Mouse (Mus musculus) lung, postnatal 10 days (tissue): ENCODE results near the gene Gm19684.
"Not testable (repeated sequence)": the region's sequence is repeated elsewhere in the genome, so short reads cannot be mapped to it uniquely, and the experiment has no call there.

Experiments
- DNase-seq: peaks from one replicate; pipeline ENCODE4 v3.0.0; 2021

Gene Gm19684

DNA sequence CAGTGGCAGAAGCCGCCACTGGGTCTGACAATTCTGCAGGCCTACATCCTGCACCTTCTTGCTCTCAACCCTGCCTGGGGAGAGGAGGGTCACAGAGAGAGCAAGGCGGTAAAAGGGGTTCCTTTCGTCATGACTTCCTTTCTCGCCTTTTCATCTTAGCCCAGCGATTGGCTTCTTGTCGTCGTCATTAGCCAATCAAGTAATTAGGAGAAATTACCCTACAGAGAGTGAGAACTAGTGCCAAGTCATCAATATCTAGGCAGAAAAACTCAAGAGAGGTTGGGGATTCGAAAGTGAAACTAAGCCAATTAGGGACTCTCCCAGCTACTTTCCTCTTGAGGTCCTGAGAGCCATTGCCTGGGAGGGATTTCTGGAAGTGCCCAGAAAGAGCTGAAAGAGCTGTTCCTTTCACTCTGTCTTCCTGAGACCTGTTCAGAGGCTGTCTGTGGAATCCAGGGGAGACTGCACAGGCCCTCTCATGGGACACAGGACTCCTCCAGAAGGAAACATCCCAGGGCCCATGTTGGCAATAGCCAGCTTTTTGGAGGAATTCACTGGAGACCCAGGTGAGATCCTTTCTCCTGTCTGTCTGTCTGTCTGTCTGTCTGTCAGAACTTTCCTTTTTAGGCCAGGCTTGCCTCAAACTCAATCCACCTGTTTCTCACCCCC, at the start of gene Gm19684:
TSS of gene Gm19684 (plus strand) at position 327 of the 669 bp plus-strand sequence.
- DNase-seq = peak; percentile 78

DNA sequence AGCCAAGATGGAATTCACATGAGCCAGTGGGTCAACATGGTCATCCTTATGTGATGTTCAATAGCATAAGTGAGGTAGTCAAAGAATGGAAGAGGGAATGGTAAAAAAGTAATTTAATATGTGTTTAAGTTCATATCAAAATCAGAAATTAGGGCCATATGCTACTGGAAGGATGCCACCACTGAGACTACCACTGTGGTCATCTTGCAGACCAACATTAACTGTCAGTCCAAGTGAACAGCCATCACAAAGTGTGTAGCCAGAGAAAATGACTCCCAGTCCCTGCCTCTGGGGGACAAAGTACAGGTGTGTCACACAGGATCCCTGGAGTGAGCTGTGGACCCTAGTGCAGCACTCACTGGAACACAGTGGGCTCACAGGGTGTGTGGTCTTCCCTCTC, 39.6 kb upstream of the Gm19684 start:
- not testable (repeated sequence) for DNase-seq

DNA sequence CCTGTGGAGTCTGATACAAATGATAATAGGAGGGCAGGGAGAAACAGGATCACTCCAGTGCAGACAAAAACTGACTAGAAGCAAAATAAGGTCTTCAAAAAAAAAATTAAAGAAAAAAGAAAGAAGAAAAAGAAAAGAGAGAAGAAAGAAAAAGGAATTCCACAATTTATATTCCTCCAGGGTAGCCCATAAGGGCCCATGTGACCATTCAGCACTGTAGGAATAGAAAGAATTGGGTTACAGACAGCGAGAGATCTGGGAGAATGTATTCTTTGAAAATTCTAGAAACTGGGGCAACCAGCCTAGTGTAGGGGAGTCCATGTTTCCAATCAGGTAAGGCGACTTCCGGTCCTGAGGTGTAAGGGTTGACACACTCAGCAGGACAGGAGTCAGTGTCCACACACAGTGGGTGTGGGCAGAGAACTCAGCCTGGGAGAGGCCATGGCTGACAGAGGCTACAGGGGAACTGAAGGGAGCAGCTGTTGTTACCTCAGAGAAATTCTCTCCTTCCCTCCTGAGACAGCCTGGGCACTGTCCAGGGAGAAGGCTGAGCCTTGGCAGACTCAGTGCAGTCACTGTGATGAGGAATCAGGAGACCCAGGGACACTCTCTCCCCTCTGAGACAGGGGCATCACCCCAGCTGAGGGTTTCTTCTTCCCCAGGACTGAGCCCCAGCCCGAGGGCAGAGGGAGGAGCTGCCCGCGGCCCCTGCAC, 38.8 kb upstream of the Gm19684 start:
- DNase-seq = not testable (repeated sequence)

DNA sequence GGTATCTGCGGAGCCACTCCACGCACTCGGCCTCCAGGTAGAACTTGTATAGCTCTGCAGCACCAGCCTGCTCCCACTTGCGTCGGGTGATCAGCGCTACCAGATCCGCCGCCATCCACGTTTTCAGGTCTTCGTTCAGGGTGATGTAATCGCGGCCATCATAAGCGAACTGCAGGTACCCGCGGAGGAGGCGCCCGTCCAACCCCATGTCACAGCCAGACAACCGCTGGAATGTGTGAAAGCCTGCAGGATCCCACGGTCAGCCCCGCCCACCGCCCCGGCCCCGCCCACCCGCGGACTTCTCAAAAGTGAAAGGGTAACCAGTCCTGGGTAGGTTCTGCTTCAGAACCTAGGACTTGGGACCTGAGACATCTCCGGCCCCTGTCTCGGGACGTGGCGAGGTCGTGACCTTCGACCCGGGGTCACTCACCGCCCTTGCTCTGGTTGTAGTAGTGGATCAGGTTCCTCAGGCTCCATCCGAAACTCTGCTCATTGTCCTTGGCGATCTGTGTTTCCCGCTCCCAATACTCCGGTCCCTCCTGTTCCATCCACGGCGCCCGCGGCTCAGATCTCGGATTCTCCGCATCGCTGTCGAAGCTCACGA, 38.1 kb upstream of the Gm19684 start:
- DNase-seq = peak; percentile 34

DNA sequence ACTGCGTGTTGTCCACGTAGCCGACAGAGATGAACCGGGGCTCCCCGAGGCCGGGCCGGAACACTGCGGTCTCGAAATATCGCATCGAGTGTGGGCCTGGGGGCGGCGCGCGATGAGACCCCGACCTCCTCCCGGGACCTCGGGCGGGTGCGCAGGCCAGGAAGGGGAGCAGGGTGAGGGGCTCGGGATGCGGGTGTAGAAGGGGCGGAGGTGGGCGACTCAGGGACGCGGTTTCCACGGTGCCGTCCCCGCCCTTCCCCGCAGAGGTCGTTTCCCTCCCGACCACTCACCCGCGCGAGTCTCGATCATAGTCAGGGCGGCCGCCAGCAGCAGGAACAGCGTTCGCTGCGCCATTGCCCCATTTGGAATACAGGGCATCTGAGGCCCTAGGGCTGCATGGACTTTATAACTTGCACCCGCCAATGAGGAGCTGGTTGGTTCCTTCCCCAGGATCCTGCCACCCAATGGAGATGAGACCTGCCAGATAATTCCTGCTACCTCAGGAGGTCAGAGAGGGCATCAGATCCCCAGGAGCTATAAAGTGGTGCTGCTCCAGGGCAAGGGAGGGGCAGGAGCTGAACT, 37.5 kb upstream of the Gm19684 start:
- no peak for DNase-seq

DNA sequence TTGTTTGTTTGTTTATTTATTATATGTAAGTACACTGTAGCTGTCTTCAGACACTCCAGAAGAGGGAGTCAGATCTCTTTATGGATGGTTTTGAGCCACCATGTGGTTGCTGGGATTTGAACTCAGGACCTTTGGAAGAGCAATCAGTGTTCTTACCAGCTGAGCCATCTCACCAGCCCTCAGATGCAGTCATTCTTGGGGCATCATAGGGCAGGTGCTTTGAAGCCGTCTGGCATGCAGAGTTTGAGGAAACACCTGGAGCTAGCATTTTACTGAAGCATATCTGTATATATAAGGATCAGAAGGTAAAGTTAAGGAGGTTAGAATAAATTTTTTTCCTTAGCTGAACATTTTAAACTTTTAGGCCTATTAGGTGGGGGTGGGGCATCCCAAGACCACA, 35.5 kb upstream of the Gm19684 start:
- not testable (repeated sequence) for DNase-seq

DNA sequence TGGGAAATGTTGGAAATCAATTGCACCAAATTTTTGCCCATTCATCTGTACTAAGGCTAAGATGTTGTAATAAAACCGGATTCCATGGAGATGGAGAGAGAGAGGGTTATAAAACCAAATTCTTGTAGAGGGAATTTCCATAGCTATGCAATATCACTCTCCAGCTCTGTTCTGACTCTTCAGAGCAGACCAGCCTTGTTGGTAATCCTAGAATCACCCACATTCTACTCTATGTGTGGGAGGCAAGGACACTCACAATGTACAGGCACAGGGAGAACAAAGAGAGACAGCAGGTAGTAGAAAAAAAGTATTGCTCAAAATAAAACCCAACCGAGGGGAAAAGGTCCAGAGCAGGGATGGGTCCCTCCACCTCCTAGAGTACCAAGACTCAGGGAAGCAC, 29.5 kb upstream of the Gm19684 start:
- not testable (repeated sequence) for DNase-seq

DNA sequence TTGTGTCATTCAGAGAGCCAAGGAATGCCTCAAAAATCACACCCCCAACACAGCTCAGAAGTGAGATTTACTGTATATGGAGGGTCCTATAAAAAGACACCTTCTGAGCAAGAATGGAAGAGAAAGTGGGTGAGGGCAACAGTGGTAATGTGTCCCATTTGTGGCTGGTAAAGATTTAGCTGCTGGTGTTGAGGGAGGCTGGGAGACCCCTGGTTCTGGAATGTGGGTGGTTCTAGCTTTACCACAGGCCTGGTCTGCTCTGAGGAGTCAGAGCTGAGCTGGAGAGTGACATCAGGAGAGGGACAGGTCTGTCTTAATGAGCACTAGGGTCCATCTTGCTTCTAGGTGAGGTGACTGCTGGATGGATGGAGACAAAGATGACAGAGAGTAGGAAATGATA, 29.0 kb upstream of the Gm19684 start:
- DNase-seq = not testable (repeated sequence)

DNA sequence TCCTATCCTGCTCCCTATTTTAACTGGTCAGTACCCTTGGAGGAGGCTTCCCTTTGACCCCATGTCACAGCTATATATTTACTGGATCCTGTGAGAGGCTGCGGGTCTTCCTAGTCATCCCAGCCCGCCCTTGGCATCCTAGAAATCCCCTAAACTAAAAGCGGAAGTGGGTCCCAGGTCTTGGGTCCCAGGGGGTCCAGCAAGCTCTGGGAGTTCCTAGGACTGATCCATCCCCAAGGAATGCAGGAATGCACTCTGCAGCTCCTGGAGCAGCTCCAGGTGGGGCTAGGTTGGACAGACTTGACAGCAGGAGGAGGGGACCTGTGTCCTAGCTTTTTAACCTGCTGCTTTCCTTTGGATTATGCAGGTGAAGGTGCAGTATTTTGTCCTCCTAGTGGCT, 27.5 kb upstream of the Gm19684 start:
- no peak for DNase-seq

DNA sequence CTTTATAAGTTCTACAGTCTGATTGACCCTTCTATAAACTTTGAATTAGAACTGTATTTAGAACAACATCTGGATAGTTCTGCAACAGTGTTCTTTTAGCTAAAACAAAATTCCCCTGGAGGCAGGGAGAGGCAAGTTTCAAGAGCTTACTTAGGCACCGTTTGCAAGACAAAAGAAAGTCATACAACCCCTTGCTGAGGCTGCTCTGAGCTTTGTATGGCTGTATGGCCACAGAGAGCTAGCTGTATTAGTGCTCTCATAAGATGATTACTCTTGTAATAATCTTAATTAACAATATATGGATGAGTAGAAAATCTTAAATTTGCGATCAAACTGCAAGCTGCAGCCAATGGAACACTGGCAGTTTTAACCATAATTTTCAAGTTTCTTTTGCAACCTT, 21.9 kb upstream of the Gm19684 start:
- DNase-seq = not testable (repeated sequence)

DNA sequence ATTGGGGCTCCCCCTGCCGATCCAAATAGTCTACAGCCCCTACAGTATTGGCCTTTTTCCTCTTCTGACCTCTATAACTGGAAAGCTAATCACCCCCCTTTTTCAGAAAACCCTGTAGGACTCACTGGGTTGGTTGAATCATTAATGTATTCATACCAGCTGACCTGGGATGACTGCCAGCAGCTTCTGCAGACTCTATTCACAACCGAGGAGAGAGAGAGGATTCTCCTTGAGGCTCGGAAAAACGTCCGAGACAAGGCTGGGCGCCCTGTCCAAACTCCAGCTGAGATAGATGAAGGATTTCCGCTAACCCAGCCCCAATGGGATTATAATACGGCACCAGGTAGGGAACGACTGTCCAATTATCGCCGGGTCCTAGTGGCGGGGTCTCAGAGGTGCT, 19.4 kb upstream of the Gm19684 start:
- not testable (repeated sequence) for DNase-seq

DNA sequence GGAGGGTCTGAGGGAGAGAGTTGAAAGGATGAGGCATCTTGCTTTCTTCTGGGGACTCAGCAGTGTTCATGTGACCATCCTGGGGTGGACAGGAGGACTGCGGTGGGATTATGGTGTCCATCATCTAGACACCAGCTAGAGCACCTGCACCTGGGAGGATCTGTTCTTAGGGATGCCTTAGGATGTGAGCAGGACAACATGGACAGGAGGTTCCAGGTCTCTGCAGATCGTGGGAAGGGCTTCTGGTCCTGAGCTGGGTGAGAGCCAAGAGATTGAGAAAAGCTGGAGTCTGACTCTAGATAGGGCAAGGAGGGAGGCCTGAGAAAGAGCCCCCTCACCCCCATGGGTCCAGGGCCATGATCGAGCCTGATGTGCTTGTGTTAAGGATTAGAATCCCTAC, 11.3 kb upstream of the Gm19684 start:
- not testable (repeated sequence) for DNase-seq

DNA sequence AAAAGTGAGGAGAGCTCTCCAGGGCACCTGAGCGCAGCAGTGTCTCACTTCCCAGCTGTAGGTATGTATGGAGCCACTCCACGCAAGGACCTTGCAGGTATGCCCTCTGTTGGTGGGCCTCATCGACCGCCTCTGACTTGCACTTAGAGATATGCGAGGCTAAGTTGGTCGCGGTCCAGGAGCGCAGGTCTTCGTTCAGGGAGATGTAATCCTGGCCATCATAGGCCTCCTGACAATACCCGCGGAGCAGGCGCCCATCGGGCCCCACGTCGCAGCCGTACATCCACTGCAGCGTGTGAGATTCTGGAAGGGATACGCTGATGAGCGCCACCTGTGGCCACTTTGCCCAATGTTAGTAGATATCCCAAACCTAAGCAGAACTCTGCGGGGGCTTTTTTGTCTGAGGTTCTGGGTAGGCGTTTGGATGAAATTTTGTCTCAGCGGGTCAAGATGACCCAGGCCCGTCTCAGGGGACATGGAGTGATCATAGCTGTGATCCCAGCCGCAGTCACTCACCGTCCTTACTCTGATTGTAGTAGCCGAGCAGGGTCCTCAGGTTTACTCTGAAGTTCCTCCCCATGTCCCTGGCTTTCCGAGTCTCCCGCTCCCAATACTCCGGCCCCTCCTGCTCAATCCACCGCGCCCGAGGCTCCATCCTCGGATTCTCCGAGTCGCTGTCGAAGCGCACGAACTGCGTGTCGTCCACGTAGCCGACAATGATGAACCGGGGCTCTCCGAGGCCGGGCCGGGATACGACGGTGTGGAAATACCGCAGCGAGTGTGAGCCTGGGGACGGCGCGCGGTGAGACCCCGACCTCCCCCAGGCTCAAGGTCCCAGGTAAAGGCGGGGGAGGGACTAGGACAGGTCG, 10.6 kb upstream of the Gm19684 start:
- peak; percentile 8 for DNase-seq

DNA sequence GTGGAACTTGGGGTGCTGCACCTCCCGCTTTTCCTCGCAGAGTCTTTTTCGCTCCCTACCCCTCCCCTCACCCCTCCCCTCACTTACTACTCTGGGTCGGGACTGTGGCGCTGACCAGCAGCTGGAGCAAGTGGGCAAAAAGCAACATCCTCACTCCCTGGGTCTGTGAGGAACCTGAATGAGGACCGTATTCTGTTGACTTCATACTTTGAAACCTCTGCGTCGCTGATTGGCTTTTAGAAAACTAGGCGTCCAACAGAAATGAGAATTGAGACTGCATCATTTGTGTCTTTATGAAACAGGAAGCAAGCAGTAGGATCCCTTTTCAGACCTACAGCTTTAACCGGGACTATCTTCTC, 10.0 kb upstream of the Gm19684 start:
- peak; percentile 31 for DNase-seq

DNA sequence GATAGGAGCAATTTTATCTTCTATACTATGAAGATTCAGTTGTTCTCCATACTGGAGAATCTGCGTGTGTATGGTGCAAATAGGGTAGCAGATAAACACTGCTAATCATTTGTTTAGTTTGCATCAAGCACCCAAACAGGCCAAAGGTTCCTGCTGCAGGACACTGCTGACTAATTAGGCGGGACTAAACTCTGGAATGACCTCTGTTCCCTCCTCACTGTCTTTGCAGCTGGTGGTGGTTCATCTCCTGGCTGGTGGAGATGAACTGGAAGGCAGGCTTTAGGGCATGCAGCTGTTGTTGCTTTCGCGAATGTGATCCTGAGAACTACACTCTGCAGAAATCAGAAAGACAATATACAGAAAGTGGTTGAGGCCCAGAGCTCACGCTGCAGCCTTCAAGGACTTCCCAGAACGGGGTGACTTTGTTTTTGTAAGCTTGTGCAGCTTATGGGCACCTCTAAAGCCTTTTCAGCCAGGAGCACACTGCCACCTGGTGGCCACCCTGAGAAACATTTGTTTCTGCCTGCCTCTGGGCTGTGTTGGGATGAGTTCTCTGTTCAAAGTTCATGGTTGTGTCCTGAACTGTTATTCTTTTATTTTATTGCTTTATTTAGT, 7.4 kb upstream of the Gm19684 start:
- DNase-seq = peak; percentile 22

DNA sequence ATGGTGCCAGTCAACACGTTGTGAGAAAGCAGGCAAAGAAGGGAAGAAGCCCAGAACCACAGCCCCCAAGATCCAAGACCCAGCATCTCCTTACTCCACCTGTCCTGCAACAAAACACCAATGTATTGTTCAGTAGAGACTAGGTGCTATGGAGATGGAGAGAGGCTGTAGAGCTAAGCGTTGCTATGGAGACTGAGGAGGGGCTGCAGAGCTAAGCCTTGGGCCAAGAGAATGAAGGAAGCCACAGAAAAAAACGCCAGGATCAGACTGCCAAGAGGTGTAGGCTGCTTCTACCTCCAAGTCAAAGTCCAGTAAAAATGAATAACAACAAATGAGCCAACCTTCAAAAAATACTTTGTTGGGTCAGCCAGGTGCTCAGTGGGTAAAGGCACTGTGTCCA, 4.9 kb upstream of the Gm19684 start:
- DNase-seq = not testable (repeated sequence)

DNA sequence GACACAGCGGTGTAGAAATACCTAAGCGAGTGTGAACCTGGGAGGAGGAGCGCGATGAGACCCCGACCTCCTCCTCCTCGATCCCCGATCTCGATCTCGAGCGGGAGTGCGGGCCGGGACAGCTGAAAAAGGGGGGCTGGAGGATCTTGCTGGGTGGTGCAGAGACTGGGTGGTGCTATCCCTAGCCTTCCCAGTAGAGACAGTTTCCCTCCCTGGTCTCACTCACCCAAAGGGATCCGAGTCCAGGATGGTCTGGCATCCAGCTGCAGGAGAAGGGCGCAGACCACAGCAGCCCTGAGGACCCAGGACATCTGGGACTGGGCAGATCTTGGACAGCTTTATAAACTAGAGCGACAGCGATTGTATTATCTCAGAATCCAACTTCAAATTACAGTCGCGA, 639 bp upstream of the Gm19684 start:
- DNase-seq = not testable (repeated sequence)

DNA sequence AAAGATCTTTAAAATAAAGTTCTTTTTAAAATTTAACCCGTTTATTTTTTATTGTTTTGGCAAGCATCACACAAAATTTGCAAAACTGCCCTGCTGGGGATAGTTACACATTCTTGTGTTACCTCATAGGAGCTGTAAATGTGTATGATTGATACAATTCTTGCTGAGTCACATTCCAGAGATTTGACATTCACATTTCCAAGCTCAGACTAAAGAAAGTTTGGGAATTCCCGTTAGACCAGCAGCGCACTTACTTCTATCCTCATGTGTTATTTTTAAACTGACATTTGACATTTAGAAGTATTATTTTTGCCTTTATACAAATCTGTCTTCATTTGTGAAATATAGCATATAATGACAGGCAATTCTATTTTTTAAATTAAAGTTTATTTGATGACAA, 2.6 kb downstream of the Gm19684 start:
- DNase-seq = not testable (repeated sequence)

DNA sequence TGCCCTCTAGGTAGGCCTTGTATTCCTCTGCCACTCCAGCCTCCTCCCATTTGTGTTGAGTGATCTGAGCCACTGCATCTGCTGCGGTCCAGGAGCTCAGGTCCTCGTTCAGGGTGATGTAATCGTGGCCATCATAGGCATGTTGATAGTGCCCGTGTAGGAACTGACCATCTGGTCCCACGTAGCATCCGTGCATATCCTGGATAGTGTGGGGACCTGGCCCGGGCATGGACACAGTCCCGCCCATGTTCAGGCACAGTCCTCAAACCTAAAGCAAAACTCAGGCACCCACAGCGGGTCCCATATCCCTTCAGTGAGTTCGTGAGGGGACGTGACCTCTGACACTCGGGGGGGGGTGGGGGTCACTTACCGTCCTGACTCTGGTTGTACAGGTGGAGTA, 7.0 kb downstream of the Gm19684 start:
- DNase-seq = not testable (repeated sequence)

DNA sequence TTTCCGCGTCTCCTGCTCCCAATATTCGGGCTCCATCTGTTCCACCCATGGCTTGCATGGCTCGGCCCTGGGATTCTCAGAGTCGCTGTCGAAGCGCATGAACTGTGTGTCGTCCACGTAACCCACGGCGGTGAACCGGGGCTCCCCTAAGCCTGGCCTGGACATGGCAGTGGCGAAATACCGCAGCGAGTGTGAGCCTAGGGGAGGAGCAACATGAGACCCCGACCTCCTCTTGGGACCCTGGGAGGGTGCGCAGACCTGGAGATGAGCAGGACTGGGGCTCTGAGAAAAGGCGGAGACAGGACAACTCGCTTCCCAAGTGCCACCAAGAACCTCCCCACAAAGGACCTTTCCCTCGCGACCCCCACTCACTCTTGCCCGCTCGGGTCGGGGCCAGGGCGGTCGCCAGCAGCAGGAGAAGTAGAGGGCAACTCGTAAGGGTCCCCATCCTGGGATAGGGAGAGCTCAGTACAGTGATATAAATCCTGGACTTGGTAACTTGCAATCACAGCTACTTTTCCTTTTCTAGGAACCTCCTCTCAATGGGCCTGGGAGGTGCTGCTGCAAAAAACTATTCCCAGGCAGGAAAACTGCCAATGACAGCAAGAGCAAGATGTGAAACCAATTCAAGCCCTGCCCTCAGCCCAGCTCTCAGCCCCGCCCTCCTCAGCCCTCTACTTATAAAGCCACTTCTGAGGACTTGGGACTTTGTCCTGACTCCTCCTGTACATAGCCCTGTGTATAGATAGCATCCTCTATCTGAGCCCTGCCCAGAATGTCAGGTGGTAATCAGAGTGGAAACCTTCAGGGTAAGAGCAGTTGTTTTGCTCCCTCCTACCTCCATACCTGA, 7.7 kb downstream of the Gm19684 start, which contains the start of gene Gm7030:
TSS of gene Gm7030 (minus strand) at position 458 of the 850 bp plus-strand sequence.
- DNase-seq = peak; percentile 47
